Mouse (Mus musculus) cerebellum, adult 9-10 months (tissue): Measurements from ENCODE around the gene Cldn14.
"Not testable (repeated sequence)": the region's sequence is repeated elsewhere in the genome, so short reads cannot be mapped to it uniquely, and the experiment has no call there.

Source experiments
- DNase-seq: peaks from one replicate; pipeline ENCODE4 v3.0.0; 2022

Cldn14 gene

DNA sequence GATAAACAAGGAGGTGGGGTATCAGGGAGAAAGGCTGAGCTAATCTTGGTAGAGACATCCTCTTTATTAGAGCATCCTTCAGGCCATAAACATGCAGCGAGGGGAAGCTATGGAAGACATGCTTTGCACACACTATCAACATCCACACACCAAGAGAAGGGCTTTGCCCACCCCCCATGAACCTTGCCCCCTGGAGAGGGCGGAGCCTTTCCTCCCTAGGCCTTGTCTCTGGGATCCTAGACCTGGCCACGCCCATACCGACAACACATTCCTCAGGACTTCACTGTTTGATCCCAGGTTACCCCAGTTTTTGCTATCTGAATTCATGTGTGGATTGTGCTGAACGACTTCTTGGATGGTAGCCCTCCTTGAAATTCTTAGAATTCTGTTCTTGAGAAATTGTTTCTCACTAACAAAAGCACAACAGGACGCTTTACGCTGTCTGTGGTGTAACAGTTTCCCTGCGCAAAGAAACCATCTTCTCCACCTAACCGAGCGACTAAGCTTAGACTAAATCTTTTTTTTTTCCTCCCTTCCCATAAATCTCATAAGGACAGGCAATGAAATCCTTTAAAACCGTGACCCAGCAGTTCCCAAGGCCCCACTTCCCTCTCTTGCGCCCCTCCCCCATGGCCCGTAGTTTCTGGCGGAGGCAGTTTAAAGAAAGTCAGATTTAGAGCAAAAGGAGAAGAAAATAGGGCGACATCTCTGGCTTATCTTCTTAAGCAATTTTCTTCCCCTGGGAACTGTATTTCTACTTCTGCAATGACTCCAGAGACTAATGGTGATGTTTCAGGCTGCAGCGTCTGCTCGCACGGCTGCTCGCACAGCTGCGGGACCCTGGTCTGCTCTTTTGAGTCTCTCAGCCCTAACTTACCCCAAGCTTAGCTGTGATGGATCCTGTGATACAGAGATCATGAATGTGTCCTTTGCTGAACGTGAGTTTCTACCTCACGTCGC, 1.7 kb downstream of the Cldn14 start:
- no peak for DNase-seq

DNA sequence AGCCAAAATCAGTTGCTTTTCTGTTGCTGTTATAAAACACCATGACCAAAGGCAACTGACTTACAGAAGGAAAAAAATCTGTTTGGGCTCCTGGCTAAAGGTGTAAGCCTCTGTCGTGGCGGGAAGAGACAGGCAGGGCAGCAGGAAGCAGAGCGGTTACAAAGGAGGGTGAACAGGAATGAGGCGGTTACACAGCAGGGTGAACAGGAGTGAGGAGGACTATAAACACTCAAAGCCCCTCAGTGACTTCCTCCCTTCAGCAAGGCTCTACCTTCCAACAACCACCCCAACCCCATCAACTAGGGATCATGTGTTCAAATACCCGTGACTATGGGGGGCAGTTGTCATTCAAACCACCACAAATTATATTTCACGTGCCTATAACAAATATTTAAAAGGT, 5.2 kb downstream of the Cldn14 start:
- no peak for DNase-seq

DNA sequence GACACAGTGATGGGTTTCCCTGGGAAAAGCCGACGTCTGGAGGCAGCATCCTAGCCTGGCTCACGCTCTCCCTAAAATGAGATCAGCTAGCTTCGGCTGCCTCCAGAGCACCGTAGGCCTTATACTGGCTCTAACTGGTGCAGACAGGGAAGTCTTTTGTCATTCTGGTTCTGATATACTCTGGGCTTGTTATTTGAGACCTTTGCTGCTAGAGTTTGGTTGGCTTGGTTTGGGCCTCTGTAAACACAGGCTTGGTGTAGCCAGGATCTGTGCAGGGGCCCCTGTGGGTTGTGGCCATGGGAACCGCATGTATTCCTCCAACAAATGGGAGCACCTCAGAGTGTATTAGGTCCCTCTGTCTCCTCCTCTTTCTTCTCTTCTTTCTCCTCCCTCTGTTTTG, 7.3 kb downstream of the Cldn14 start:
- no peak for DNase-seq

DNA sequence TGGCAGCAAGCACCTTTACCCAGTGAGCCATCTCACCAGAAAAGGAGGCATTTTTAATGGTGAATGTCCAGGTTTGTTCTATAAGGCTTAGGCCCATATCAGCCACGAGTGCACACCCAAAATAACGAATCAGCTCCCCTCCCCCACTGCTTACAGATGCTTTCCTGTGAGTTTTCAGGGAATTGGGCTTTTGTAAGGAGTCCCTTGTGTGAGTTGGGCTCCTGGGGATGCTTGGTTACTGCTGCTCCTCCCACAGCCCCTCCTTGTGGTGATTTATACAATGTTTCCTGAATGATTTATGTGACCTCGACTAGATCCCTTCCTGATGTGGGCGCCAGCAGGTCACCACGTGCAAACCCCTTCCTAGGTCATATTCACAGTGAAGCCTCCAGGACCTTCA, 9.7 kb downstream of the Cldn14 start:
- no peak for DNase-seq

DNA sequence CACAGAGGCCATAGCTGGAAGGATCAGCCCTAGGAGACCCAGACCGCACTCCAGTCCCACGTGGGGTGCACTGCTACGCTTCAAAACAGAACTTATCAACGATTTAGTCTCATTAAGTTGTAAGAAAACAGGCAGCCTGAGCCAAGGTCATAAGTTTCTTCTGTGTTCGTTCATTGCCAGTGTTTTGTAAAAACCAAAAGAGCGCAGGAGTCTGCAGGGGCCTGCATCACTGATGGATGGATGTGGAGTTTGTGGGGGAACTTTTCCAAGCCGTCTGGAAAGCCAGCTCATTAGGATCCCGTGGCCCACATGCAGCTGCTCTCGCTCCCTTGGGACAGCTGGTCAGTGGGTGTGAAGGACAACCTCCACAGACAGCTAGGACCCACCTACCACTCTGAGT, 25.1 kb downstream of the Cldn14 start:
- no peak for DNase-seq

DNA sequence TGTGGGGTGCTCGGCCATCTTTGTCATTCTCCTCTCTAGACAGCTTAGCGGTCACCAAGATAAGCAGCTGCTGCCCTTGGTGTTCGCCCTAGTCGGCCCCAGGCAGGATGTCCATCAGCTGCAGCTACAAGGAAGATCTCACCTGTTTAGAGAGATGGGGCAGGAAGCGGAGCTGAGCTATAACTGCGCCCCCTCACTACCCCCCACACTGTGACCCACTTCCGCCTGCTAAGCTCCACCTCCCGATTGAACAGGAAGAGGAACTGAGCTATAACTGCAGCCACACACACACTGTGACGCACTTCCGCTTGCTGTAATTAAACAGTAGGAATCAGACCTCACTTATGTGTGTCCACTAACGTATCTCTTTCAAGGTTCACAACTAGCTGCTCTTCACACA, 26.3 kb downstream of the Cldn14 start:
- DNase-seq = no peak

DNA sequence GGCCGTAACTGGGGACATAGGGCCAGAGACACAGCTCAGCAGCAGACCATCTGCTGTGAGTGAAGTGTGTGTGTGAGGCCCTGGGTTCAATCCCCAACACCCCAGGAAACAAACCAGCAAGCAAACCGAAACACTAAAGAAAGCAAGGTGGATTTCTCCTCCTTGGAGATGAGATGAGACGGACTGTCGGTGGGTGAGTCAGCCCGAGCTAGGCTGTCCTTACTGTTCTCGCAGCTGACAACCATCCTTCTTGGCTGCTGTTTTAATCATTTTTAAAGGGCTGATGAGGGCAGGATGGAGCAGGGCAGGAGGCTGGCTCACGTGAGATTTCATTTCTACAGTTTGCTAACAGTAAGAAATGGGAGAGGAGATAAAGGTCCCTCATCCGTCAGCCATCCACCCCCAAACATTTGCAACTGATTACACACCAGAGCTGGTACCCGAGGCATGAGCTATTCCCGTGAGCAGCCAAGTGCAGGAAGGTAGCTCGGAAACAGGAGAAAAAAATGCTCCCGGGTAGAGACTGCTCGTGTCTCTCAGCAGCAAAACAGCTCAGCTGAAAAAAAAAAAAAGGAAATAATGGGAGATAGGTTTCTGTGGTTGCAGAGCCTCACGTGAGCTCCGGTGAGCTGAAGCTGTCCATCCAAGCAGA, 27.3 kb downstream of the Cldn14 start:
- no peak for DNase-seq

DNA sequence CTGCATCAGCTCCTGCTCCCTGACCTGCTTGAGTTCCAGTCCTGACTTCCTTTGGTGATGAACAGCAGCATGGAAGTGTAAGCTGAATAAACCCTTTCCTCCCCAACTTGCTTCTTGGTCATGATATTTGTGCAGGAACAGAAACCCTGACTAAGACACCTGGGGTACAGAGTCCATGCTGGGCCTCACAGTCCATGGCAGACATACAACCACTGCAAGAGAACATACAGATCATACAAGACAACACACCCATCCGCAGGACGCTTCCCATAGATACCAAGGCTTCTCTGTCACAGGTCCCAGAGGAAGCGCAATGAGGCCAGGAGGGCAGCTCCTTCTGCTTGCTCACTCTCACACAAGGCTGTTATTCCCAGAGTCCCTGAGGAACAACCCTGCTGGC, 28.3 kb downstream of the Cldn14 start:
- DNase-seq = not testable (repeated sequence)

DNA sequence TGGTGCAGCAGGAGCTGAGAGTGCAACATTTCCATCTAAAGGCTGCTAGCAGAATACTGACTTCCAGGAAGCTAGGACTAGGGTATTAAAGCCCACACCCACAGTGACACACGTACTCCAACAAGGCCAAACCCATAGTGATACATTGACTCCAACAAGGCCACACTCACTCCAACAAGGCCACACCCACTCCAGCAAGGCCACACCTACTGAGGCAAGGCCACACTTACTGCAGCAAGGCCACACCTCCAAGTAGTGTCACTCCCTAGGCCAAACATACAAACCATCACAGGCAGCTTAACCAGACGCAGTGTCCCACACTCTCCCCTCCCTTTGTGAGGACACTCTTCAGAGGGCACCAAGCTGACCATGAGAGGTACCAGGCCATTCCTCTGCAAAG, 29.3 kb downstream of the Cldn14 start:
- DNase-seq = no peak

DNA sequence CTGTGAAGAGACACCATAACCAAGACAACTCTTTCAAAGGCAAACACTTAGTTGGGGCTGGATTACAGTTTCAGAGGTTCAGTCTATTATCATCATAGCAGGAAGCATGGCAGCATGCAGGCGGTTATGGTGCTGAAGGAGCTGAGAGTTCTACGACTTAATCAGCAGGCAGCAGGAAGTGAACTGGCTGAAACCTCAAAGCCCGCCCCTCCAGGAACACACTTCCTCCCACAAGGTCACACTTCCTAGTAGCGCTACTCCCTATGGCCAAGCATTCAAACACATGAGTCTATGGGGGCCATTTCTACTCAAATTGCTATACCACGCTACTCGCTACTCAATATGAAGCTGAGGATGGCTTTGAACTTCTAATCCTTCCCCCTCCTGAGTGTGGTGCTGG, 31.1 kb downstream of the Cldn14 start:
- no peak for DNase-seq

DNA sequence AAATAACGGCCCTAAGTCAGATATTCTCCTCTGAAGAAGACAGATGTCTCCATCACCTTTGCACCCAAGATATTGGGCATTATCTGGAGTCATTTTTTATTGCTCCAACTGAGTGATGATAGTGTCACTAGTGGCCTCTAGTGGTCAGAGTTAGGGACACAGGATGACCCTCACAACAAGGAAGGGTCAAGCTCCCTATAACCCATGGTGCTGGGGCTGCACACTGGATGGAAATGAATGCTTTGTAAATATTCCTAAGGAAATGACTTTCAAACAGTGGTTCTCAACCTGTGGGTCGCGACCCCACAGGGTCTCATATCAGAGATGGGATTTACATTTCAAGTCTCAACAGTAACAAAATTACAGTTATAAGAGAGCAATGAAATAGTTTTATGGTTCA, 31.7 kb downstream of the Cldn14 start:
- DNase-seq = no peak

DNA sequence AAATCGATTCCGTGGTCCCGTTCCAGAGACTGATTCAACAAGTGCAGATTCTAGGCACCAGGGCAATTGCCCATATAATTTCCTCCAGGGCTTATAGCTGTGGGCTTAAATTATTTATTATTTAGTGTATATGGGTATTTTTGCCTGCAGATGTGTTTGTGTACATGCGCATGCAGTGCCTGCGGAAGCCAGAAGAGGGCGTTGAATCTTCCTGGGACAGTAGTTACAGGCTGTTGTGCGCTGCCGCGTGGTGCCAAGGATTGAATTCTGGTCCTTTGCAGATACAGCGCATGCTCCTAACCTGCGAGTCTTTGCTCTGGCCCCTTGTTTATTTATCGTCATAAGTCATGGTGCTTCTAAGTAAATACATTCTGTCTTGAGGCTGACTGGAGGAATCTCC, 33.2 kb downstream of the Cldn14 start:
- no peak for DNase-seq

DNA sequence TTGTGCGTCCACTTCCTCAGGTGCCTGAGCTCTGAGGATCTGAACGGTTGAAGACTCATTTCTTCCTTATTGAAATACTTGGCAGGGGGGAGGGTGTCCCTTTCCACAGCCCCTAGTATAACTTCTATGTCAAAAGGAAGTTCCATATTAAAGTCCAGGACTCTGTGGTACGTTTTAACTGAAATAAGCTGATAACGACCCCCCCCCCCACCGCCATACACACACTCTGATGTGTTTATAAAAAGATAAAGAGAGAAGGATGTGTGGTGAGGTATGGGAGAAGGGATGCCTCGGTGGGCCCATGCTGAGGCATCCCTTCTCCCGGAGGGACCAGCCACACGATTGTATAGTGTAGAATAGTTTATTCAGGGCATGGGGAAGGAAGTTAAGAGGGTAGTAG, 34.4 kb downstream of the Cldn14 start:
- no peak for DNase-seq

DNA sequence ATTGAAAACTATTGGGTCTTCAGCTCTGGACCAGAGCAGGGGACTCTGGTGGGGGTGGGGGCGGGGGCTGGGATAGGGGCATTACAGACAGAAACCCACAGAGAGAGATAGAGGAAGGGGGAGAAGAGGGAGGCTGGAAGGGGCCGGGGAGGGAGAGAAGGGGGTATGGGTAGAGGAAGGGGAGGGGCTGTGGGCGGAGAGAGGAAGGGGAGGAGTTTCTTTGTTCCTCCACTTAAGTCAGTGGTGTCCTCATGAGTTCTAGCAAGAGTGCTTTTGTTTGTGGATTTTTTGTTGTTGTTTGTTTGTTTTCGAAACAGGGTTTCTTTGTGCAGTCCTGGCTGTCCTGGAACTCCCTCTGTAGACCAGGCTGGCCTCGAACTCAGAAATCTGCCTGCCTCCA, 35.1 kb downstream of the Cldn14 start:
- DNase-seq = no peak

DNA sequence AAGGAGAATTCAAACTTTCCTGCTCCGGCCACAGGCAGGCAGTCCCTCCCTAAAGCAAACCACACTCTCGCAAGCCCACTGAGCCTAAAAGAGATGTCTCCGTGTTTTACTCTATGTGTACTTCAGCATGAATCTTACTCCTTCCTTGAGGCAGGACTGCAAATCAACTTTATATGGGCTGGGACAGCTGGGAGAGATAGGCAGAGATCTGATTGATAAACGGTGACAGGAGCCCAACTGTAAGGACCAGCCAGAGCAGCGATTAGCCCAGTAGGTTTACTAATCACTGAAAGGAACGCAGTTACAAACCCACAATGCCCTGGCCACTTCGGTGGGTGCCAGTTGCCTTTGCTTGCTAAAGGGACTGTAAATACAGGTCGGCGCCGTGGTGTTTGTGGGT, 35.5 kb downstream of the Cldn14 start:
- no peak for DNase-seq

DNA sequence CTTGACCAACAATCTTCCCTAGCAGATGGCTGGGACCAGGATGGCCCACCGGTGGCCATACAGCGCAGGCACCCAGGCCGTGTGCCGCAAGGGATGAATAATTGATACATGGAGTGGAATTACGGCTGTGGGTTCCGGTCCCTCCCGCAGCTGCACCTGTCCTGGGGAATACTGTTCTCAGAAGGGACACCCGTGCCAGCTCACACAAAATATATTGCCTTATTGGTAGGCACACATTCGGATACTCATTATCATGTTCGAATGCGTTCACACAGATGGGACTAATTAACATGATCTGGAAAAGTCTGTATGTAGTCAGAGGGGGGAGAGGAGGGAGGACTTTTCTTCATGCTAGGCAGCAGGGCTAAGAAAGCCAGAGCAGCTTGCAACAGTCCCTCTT, 37.6 kb downstream of the Cldn14 start:
- no peak for DNase-seq

DNA sequence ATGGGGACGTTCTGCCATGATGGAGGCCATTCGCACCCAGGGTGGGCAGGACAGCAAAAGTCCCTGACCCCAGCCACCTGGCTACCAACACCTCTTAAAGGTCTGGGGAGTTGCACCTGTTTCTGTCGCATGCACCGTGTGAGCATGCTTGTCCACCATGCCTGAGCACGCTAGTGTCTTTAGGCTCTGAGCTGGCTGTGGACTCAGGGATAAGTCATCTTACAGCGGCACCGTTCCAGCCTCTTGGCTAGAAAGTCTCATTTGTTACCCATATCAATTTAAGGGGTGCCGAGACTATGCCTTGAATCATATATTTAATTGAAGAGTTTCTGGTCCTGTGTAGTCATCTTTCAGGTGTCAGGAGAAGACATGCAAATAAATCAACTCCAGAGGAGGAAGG, 40.7 kb downstream of the Cldn14 start:
- no peak for DNase-seq

DNA sequence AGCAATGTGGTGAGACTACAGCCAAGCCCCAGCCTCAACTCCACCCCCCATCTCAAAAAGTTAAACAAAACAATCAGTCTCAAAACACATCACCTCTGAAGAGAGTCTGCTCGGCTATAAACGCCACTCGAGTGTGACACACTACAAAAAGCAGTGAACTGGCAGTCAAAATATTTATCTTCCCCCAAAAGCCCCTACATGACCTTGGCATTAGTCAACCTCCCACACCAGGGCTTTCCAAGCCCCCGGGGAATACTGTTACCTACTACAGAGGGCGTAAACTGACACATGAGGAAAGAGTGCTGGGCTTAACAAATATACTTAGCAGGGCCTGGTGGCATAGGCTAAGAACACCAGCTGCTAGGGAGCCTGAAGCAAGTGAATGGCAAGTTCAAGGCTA, 46.4 kb downstream of the Cldn14 start:
- no peak for DNase-seq

DNA sequence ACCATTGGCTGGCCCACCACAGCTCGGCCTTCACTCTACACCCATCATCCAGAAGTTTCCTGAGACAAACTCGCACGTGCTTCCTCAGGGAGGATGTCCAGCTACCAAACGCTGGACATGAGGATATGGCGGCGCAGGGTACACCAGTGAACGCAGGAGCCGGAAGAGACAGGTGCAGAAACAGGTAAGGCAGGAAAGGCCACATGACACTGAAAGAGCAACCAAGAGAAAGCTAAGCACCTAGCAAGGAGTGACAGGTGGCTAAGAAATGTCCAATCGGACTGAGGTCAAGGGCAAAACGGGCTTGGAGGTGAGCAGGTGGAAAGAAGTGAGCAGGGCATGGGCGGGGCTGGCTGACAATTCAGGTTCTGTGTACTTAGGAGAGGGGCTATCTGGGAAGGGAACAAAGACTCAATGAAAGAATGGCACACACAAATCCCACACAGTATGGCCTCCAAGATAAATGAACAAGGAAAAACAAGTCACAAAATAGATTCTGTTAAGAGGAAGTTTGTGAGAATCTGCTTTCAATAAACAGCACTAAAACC, 47.5 kb downstream of the Cldn14 start:
- DNase-seq = no peak

DNA sequence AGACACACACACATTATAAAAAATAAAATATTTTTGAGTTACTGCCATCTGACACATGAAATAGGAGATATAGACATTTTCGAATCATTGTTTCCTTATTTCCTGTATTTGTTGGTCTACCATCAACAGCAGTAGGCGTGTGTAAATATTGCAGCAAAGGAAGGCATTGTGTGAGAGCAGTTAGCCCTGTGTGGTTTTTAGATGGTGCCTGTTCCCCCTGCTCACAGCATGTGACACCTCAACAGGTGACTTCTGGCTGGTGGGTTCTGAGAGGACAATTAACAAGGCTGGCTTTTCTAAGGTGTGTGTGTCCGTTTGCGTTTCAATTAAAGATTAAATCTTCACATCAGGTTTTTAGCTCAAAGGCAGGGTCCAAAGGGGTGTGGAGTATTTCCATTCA, 48.1 kb downstream of the Cldn14 start:
- DNase-seq = no peak

DNA sequence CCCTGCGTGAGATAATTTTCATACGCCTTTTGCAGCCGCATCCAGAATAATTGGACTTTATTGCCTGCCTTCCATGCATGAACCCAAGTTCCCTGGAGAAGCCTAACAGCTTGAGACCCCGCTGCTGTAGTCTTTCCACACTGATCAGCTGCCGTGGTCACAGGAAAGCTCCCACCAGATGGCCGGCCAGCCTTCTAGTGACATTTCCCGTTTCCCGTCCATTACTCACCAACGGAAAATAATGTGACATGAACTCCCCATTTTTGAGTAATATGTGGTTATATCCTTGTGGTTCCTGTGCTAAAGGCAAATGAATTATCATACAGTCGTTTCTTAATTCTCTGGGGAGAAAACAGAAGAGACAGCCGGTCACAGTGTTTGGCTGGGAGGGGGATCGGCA, 51.2 kb downstream of the Cldn14 start:
- DNase-seq = no peak

DNA sequence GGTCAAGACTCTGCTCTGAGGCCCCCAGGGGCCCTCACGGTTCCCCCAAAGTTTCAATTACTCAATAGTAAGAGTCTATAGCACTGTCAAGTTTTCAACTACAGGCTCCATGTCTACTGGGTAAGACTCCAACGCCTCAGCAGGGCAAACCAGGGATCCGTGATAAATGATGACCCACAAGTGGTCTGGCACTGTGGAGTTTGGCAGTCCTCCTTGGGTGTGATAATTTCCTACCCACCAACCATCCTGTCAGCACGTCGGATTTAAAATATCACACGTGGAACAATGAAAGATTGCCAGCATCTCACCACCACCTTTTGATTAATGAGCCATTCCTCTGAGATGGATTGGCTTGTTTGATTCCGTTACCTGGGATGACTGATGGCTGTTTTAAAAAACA, 51.7 kb downstream of the Cldn14 start:
- DNase-seq = no peak

DNA sequence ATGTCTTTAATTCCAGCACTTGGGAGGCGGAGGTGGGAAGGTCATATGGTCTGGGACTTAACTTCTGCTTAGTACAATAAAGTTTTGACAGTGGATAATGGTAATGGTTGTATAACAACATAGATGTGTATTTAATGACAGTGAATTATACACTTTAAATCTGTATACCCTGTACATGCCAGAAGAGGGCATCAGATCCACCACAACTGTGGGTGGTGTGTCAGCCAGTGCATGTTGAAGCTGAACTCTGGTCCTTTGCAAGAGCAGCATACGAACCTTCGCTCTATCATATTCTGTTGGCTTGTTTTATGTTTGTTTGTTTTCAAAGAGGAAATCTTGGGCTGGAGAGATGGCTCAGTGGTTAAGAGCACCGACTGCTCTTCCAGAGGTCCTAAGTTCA, 61.2 kb downstream of the Cldn14 start:
- DNase-seq = no peak

DNA sequence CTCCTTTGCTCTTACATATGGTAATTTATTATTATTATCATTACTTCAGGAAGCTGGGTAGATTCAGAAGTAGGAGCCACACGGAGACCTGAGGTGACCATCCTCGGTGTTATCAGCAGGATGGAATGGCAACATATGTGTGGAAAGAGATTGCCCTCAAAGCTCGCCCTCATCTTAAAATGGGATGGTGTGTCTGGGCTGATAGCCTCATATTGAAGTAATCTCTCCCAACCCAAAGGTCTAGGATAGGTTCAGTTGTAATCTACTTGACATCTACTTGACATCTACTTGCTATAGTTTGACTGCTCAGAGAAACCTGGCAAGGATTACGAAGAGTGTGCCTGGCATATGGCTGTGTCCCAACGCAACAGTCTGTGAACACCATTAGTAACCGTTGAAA, 64.3 kb downstream of the Cldn14 start:
- DNase-seq = no peak
